Mouse (Mus musculus): ENCODE measurements around the gene A3galt2.

The A3galt2 gene

GRCm38 (mm10) chr4:128727721-128728430 lies 27.3 kb upstream of the A3galt2 start:
- DNase-seq (ENCODE audit: low read depth, low spot score) = peak; percentile 53

GRCm38 (mm10) chr4:128728431-128728851 lies 26.7 kb upstream of the A3galt2 start:
- DNase-seq (ENCODE audit: low read depth, low spot score) = no peak

GRCm38 (mm10) chr4:128729033-128729708 lies 26.0 kb upstream of the A3galt2 start:
- no peak for DNase-seq (ENCODE audit: low read depth, low spot score)

GRCm38 (mm10) chr4:128729709-128730037 lies 25.5 kb upstream of the A3galt2 start:
- no peak for DNase-seq (ENCODE audit: low read depth, low spot score)

- no peak for DNase-seq (ENCODE audit: low read depth, low spot score)
These were observed 24.9 kb upstream of the A3galt2 start for GRCm38 (mm10) chr4:128730271-128730670.

GRCm38 (mm10) chr4:128732794-128733193 lies 22.4 kb upstream of the A3galt2 start:
- no peak for DNase-seq (ENCODE audit: low read depth, low spot score)

GRCm38 (mm10) chr4:128733496-128733895 lies 21.7 kb upstream of the A3galt2 start:
- no peak for DNase-seq (ENCODE audit: low read depth, low spot score)

- DNase-seq (ENCODE audit: low read depth, low spot score) = no peak
These were observed 20.9 kb upstream of the A3galt2 start for GRCm38 (mm10) chr4:128734217-128734616.

- DNase-seq (ENCODE audit: low read depth, low spot score) = no peak
These were observed 20.2 kb upstream of the A3galt2 start for GRCm38 (mm10) chr4:128734721-128735671.

- DNase-seq (ENCODE audit: low read depth, low spot score) = no peak
These were observed 18.0 kb upstream of the A3galt2 start for GRCm38 (mm10) chr4:128737137-128737589.

- DNase-seq (ENCODE audit: low read depth, low spot score) = no peak
These were observed 17.1 kb upstream of the A3galt2 start for GRCm38 (mm10) chr4:128737825-128738610.

- no peak for DNase-seq (ENCODE audit: low read depth, low spot score)
These were observed 14.3 kb upstream of the A3galt2 start for GRCm38 (mm10) chr4:128740878-128741277.

GRCm38 (mm10) chr4:128741906-128742305 lies 13.3 kb upstream of the A3galt2 start:
- no peak for DNase-seq (ENCODE audit: low read depth, low spot score)

GRCm38 (mm10) chr4:128742379-128742970 lies 12.7 kb upstream of the A3galt2 start:
- no peak for DNase-seq (ENCODE audit: low read depth, low spot score)

- no peak for DNase-seq (ENCODE audit: low read depth, low spot score)
These were observed 12.0 kb upstream of the A3galt2 start for GRCm38 (mm10) chr4:128743031-128743626.

- no peak for DNase-seq (ENCODE audit: low read depth, low spot score)
These were observed 10.0 kb upstream of the A3galt2 start for GRCm38 (mm10) chr4:128745160-128745559.

- DNase-seq (ENCODE audit: low read depth, low spot score) = no peak
These were observed 7.4 kb upstream of the A3galt2 start for GRCm38 (mm10) chr4:128747614-128748270.

GRCm38 (mm10) chr4:128748309-128748708 lies 6.9 kb upstream of the A3galt2 start:
- no peak for DNase-seq (ENCODE audit: low read depth, low spot score)

GRCm38 (mm10) chr4:128751006-128751405 lies 4.2 kb upstream of the A3galt2 start:
- DNase-seq (ENCODE audit: low read depth, low spot score) = no peak

All from c-Kit-negative CD71-positive TER-119-positive erythroid progenitor cells, embryonic 14.5 days (primary cell).